Mouse (Mus musculus): ENCODE data around the gene Gtpbp2.

DNA sequence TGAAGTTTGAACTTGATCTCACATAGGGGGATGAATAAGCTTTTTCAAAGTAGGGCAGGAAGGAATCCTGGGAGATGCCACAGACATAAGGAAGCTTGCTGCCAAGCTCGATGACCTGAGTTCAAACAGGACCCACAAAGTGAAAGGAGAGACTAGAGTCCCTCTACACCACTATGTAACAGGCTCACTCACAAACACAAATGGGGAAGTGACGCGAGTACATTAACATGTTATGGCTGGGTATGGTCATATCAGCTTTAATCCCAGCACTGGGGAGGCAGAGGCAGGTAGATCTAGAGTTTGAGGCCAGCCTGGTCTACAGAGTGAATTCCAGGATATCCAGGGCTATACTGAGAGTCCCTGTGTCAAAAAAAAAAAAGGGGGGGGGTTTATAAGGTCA lies 6.5 kb upstream of the Gtpbp2 start:
- TF ChIP-seq CTCF (IDR thresholded peaks at IDR 0.05; ENCODE audit: control insufficient read depth, insufficient read depth, low read length) (no peak), POLR2A (IDR thresholded peaks at IDR 0.05; ENCODE audit: borderline replicate concordance, control insufficient read depth, low read depth, low read length) (no peak)

Measured in bone marrow, adult 2 months (tissue).